Mouse (Mus musculus) cerebellum, adult 9-11 months (tissue): ENCODE measurements around the gene Gm20388.

Source experiments
- DNase-seq: peaks from one replicate; pipeline ENCODE4 v3.0.0; 2022

The Gm20388 gene

DNA sequence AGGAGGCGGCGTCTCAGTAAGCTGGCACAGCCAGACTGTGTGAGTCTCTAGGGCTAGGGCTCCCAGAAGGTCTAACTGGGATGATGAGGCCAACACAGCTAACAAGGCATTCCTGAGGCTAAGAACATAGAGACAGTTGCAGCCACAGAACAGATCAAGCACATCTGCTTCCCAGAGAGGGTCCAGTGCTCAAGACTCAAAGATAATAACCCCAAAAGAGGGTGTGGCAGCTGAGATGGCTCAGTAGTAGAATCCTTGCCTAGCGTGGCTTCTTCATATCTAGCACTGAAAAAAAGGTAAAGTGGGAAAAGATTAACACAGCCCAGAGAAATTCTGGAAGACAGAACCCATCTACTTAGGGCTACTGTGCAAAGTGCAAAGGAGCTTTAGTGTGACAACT is 3045.4 kb downstream of the Gm20388 start:
- no peak for DNase-seq

DNA sequence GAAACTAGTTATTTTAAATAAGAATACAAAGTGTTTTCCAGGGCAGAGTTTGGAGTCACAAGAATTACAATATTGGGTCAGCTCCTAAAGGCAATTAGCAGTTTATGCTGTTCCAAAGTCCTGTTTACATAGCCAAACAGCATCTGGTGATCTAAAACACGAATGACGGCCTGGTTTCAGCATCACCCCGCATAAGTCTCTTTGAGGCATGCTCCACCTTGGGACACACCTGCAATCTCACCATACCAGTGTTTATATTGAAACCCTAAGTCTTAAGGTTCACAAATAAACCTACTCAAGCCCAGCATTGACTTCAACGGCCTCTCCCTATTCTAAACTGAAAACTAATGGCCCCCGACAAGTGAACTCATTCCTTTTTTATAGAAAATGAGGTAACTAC is 3049.7 kb downstream of the Gm20388 start:
- DNase-seq: no peak

DNA sequence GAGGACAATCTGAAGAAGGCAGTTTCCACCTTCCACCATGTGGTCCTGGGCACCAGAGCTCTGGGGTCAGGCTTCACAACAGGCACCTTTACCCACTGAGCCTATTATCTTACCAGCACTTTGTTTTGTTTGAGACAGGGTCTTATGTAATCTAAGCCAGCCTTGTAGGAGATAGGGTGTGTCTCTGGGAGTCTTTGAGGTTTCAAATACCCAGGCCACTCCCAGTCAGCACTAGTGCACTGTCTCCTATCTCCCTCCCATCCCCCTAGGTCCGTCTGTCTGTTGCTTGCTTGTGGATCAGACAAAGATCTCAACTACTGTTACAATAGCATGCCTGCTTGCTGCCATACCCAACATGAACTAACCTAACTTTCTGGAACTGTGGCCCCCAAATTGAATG is 3050.3 kb downstream of the Gm20388 start:
- no peak for DNase-seq

DNA sequence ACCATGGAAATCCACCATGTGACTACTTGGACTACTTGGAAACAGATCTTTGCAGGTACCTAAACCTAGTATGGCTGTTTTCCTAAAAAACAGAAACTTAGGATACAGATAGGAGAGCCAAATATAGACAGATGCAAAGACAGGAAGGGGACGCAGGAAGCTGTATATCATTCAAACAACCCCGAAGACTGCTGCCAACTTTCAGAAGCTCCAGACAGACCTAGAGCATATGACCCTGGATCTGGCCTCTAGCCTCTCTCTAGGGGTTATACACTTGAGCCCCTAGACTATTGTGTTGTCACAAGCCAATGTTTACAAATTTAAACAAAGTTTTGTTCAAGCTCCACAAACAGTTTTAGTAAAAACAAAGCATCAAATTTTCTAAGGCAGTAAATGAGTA is 3050.8 kb downstream of the Gm20388 start:
- DNase-seq: no peak

DNA sequence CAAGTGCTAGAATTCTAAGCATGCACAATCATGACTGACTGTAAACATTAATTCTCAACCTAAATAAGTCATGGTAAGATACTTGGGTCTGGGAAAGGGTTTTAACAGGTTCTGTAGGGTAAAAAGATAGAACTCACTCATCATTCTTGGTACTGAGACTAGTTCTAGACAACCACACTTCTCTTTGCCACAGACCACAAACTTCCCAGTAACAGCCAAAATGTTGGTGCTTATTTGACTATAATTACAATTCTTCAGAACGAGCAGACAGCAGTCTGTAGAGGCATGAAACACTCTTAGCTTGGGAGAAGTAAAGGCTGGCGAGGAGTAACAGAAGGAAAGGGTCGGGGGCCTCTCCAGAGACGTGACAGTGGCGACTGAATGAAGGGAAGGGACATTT is 3051.4 kb downstream of the Gm20388 start:
- no peak for DNase-seq

DNA sequence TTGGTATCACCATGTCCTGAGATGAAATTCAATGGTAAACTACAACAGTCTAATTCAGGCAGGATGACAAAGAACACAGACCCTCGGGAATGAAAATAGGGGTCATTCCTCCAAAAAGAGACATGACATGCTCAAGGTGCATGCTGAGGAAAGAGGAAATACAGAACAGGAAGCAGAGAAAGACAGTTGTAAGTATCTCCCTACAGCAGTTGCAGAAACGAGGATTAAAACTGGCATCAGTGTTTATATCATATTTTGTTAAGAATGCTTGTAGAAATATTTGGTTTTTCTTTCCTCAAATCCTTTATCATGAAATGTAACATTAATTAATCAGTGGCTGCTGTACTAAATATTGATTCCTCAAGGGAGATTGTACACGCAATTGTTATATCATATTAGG is 3056.0 kb downstream of the Gm20388 start:
- DNase-seq: no peak

DNA sequence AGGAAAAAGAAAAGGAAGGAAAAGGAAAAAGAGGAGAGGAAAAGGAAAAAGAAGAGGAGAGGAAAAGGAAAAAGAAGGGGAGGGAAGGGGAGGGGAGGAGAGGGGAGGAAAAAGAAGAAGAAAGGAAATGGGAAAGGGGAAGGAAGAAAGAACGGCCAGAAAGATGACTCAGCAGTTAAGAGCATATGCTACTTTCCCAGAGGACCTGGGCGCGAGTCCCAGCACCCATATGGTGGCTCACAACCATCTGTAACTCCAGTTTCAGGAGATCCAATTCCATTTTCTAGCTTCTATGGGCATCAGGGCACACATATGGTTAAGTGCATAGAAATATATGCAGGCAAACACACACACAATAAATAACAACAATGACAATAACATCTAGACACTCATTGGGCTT is 3057.5 kb downstream of the Gm20388 start:
- DNase-seq: no peak

DNA sequence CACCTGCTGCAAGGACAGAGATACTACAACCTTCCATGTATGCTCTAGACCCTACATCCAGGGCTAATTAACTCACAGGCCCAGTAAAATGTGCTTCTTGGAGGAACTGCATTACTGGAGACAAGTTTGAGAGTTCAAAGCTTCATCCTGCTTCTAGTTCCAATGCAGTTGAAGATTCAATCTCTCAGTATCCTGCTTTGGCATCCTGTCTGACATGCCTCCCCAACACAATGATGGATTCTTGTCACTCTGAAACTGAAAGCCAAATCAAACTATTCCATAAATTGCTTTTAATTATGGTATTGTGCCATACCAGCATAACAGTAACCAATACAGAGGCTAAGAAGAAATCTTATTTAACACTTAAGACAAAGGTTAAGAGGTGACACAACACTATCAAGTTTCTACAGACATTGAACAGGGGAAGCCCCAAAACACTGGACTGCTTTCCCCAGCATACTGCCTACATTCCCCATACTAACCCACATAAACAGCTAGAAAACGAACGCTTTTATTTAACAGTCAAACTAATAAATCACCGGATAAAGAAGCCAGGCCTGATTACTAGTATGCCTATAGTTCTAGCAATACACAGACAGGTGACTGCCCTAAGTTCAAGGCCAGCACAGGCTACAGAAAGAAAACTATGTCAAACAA is 3059.5 kb downstream of the Gm20388 start:
- DNase-seq: no peak

DNA sequence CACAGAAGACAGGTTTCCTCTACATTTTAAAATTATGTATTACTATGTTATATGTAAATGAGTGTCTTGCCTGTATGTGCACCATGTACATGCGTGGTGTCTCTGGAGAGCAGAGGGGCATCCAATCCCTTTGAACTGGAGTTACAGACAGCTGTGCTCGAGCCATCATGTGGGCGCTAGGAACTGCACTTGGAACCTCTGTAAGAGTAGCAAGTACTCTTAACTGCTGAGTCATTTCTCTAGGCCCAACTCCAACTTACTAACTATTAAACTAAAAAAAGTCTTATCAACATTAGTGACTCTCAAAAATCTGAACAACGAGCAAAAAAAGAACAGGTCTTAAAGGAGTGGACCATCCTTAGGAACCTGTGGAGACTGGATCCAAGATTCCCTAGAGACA is 3065.4 kb downstream of the Gm20388 start:
- no peak for DNase-seq

DNA sequence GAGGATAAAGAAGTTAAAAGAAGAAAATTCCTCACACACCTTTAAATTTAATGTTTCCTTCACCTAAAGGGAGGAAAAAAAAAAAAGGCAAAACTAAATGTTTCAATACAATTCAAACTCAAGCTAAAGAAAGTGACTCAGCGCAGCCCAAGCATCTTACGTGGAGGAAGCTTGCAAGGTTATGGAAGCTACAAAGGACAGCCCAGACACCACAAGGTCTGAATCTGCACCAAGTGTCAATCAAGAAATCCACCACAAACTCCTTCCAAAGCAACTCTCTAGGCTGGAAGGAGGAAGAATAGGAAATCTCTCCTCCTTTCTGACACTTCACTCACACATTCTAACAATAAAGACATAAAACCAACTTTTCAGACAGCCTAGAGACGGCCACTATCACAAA is 3068.8 kb downstream of the Gm20388 start:
- no peak for DNase-seq

DNA sequence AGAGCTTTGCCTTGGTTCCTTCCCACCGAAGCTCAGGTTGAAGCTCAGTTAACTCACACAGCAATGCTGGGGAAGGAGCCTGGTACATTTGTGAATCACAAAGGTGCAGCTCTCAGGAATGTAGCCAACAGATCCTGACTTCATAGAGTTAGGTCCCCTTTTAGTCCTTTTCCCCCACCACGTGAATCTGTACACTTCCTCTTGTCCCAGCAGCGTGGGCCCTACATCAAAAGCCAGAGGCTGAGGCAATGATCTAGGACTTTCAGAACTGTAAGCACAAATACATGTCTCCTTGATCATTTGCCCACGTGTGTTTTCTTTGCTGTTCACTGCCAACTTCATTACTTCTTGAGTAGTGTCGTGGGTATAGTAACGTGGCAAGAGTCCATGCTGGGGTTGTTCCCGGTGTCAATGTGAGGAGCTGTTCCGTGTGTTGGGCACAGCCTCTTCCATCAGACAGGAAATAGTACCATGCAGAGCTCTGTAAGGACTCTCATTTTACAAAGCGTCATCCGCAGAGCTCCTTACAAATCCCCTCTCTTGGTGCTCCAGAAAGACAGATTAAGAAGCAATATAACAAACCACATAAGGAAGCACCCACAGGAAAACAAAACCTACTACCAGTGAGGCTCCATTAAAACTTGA is 3069.3 kb downstream of the Gm20388 start:
- no peak for DNase-seq

DNA sequence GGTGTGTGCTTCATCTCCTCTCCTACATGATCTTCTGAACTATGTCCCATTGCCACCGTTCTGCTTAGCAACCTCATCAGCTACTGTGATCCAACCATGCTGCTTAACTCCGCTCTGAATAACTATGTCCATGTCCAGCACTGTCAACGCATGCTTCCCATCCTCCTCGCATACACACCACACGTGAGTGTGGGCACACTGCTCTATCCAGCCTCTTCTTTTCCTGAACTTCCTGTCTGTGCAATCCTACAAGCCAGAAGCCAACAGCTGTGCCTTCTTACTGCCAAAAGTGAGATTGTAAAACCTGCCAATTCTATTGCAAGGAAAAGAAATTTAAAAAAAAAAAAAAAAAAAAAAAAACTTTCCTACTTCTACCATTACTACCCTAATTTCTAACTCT is 3071.0 kb downstream of the Gm20388 start:
- no peak for DNase-seq

DNA sequence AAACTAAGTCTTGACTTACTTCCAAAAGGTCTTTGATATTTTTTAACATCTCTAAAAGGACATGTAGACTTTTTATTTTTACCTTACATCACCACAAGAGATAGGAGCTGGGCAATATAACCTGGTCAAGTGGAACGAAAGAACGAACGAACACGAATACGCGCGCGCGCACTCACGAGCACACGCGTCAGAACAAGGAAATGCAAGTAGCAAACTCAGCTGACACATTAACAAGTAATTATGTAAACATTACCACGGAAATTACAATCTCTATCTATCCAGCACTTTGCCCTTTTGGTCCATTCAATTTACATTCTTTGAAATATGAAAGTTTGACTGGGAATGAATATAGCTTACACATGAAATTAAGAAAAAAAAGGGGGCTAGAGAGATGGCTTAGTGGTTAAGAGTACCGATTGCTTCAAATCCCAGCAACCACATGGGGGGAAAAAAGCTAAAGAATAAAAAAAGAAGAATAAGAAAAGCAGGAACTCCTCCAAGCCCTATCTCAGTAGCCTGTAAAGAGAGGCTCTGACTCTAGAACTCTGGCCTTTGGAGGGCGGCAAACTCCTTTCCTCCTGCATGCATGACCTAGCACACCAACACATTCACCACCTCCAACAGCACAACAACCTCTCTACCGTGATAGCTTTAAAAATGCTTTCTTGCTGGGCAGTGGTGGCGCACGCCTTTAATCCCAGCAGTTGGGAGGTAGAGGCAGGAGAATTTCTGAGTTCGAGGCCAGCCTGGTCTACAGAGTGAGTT is 3072.7 kb downstream of the Gm20388 start:
- DNase-seq: no peak

DNA sequence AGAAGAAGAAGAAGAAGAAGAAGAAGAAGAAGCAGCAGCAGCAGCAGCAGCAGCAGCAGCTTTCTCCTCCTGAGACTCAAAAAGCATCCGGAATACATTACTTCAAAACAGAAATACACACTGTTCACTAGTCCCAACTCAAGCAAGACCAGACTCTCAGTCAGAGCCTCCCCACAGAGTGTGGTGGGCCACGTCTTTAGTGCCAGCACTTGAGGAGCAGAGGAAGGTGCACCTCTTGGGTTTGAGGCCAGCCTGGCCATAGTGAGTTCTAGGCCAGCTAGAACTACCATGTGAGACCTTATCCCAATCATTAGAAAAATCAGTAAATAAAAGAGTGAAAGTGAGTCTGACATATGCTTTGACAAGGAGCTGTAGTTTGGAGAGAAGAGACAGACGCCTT is 3073.5 kb downstream of the Gm20388 start:
- DNase-seq: no peak

DNA sequence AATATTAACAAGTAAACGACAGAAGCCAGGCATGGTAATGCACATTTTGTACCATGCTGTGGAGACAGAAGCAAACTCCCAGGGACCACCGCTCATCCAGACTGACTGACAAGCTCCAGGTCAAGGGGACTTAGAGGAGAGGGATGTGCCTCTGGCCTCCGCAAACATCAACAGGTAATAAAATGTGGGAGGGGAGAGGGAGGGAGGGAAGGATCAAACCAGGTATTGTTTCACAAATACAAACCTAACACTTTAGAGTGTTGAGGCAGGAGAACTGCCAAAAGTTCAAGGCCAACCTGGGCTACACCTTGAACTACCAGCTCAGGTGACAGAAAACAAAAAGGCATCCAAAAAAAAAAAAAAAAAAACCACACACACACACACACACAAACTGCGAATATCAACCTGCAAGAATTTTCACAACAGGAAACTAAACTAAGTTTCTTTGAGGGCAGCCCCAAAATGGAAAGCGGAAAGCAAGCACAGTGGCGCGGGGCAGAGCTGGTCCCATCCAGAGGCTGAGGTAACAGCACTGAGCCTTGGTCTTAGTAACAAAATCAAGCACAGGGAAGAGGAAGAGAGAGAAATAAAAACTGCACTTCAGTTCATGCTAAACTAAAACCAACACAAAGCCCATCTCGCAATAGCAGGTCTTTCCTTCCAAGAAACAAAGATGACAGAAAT is 3076.0 kb downstream of the Gm20388 start:
- DNase-seq: no peak

DNA sequence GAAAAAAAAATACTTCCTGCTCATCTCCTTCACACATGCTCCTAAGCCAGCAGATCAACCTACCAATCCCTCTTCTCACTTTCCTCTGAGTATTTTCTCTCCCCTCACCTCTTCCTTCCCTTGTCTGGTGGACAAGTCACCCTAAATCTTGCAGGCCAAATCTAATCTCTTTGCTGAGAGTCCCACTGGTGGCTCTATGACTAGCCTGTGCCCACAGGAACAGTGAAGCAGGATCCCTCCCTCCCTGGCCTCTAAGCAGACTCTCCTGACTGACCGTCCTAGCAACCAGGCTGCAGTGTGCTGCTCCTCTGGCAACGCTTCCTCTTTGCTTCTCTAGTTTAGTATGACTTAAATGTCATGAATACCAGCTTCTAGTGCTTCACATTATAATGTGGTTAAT is 3076.6 kb downstream of the Gm20388 start:
- no peak for DNase-seq

DNA sequence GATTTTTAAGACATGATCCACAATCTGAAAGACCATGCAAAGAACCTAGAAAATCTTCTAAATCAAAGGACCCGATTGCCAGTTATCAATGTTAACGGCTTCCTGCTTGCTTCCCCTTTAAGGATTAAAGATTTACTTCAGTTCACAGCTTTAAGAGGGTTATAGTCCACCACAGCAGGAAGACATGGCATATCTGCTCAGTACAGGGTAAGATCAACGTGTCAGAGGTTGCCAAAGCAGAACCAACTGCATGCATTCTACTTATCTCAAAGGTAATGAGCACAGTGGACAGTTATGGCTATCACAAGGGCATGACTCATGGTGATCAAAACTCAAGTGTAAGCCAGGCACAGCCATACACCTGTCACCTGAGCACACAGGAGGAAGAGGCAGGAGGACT is 3078.3 kb downstream of the Gm20388 start:
- no peak for DNase-seq

DNA sequence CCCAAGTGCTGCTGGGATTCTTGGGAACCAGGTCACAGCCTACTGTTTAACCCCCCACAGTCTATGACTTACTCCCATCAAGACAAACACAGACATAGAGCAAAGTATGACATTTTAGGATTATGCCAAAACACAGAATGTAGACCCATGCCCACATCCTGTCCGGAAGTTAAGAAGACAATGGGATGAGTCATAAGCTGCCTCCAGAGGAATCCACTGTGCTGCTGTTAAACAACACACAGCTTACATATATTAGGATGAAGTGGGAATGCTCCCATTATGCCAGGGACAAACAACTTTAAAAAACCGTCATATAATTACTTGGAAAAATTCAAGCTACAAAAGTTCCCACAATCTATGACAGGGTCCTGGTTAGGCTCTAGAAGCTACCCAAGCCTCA is 3079.3 kb downstream of the Gm20388 start:
- no peak for DNase-seq

DNA sequence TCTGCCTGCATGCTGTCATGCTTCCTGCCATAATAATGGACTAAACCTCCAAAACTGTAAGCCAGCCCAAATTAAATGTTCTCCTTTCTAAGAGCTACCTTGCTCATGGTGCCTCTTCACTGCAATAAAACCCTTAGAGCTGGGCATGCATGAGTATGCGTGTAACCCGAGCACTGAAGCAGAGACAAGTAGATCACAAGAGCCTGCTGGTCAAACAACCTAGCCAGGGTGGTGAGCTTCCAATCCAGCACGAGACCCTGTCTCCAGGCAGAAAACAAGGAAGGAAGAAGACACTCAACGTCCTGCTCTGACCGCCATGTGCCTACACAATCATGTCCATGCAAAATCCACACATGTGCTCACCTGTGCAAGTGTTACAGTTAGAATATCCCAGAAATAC is 3080.7 kb downstream of the Gm20388 start:
- DNase-seq: no peak

DNA sequence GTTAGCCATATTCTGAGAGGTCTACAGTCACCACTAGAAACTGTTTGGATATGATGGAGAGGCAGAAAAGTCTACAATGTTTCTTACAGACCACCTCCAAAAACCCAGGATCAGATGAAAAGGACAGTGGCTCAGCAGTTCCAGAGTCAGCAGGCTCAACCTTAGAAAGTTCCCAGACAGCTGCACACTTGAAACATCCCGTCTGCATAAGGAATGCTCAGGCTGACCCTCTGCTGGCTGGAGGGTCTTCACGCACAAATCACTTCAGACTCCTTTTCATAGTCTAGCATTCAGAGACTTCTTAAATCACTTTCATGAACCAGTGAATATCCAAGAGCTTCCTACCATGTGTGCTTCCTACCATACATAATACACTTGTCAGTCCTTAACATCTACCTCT is 3081.7 kb downstream of the Gm20388 start:
- DNase-seq: no peak

DNA sequence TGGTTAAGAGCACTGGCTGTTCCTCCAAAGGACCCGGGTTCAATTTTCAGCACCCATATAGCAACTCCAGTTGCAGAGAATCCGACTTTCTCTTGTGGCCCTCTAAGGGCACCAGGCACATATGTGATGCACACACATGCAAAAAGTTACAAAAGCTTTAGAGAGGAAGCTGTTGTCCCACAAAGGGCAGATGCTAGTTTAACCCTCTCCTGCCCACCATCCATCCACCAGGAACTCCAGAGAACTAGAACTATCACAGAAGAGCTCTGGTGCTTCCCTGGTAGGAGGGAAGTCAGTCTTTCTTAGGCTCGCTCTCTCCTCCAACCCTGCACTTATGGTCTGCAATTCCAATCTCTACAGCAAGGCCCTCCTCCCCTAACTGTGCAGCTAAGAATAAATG is 3082.4 kb downstream of the Gm20388 start:
- DNase-seq: no peak

DNA sequence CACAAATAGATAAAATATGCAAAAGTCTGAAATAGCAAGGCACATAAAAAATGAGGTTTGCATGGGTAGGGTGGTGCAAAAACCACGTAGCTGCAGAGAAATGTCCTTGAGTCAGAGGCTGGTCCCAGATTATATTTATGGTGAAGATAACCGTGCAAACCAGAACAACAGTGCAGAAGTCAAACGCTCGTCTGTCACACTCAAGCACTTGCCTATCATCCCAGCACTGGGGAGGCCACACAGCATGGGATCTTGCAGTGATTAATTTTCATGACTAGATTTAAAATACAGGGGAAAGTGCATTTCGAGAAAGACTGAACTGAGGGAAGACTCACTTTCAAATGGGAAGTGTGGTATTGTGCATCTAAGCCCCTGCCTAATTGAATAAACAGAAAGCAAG is 3083.1 kb downstream of the Gm20388 start:
- no peak for DNase-seq

DNA sequence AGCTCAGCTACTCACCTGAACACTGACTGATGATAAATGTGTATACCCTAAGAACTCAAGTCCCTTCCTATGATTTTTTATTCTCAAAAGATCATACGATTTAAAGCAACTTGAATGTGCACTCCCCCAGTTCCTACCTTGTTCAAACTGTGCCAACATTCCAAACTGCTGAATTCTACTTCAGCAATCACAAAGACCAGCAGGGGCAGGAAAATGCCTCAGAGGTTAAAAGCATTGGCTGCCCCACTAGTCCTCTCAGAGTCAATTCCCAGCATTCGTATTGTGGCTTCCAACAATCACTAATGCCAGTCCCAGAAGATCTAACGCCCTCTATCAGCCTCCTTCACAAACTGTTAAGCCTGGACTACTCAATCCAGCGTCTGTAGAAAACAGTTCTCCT is 3087.3 kb downstream of the Gm20388 start:
- DNase-seq: no peak

DNA sequence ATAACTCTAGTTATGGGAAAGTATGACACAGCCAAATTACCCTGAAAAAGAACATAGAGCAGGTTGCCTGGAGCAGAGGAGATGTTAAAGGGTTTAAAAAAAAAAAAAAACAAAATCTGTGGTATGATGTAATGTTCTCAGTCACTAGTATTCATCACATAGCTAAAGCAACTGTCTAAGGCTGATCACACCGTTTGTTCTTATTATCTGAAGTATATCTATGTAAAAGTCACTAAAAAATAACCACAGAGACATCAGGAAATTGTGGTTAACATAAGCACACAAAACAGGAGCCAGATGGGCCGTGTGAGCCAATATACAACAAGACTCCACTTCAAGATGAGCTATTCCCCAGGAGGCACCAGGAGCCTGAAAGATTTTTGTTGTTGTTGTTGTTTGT is 3089.7 kb downstream of the Gm20388 start:
- DNase-seq: no peak
